Mouse (Mus musculus): ENCODE results near the gene Kcnip1.
A peak's percentile ranks its signal among the peaks of the same experiment; 100 is the strongest.

Gene Kcnip1

DNA sequence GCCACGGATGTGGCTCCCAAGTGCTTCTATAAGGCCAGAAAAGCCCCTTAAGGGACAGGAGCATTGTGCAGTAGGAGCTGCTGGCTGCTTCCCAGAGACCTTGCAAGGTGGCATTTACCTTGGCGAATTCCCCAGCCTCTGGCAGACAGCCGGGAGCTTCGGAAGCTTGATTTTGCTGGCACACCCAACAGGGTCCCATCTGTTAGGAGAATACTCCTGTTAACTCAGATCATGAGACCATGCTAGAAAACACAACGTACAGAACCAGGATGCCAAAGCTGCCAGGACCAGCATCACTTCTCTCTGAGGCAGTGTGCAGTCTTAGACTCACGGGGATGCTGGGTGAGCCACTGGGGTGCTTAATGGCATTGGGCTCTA lies 165.1 kb downstream of the Kcnip1 start:
- DNase-seq (ENCODE audit: low read depth), result no peak

DNA sequence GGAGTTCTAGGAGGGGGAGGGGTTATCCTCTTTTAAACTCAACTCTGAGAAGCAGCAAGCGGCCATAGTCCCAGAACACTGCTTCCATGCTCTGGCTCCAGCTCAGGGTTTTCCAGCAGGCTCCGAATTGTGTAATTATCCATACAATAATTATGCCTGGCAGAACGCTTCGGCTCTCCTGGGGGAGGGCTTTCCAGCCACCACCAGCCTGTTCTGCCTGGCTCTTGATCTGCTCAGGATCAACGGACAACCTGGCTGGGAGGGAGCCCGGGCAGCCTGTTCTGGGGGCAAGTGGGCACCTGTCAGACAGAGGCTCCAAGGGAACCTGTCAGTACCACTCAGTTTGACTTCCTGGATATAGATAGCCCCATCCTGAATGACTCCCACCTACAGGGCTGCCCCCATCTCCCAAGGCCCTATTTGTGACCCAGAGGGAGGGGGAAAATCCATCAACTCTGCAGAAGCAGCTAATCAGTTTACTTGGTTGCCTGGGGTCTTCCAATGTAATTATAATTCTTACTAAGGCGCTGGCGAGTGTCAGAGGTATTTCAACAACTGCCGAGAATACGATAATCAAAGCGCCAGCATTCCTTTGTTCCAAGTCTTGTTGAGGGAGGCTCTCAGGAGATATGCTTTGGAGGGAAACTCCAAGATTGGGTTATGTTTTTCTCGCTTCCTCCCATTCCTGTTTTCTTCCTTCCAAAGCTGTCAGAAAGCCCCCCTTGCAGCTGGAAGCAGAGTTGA lies 165.7 kb downstream of the Kcnip1 start:
- no peak for DNase-seq (ENCODE audit: low read depth)

DNA sequence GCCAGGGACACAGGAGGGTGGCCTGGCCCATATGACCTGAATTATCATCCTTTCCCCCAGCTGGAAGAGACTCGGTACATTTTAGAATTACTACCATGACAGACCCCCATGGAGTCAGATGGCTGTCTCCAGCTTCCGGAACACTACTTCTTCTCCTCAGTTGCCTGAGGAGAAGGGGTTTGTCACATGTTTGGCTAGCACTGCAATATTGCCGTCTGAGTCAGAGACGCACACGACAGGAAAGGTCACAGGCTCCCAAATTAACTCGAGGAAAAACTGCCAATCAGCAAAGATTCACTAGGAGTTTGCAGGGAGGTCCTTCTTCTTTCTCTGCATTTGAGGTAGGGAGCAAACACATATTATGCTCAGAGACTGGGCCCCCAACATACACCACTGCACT lies 168.2 kb downstream of the Kcnip1 start:
- DNase-seq (ENCODE audit: low read depth), result no peak

DNA sequence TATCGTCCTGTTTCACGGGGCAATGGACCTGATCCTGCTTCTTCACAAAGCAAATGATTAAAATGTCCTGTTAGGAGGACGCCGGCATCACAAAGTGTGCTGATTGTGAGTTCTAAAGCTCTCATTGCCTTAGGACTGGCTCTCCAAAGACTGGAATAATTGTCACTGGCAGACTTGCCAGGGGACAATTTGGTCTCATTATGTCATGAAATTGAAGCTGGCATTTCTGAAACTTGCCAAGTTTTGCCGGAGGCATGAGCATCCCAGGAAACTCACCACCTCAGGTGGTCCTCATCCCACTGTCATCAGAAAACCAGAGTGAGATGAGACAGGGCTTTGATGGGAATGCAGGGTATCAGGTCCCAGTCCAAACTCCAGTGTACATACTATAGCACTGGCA lies 171.6 kb downstream of the Kcnip1 start:
- no peak for DNase-seq (ENCODE audit: low read depth)

DNA sequence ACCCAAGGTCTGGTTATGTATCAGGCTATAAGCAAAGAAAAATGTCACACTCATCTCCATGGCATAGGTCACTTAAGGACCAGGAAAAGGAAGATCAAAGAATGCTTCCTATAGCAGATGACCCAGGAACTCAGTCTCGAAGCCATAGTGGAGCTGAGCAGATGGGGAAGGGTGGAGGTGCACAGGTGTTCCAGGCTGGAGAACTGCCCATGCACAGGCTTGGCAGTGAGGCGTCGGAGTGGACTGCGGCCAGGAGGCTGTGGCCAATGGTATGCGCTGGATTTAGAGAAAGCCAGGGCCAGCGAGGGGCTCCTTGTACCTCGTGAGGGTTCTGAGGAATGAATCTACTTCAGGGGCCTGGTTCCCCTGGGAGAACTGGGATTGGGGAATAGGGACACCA lies 172.1 kb downstream of the Kcnip1 start:
- DNase-seq (ENCODE audit: low read depth), result no peak

DNA sequence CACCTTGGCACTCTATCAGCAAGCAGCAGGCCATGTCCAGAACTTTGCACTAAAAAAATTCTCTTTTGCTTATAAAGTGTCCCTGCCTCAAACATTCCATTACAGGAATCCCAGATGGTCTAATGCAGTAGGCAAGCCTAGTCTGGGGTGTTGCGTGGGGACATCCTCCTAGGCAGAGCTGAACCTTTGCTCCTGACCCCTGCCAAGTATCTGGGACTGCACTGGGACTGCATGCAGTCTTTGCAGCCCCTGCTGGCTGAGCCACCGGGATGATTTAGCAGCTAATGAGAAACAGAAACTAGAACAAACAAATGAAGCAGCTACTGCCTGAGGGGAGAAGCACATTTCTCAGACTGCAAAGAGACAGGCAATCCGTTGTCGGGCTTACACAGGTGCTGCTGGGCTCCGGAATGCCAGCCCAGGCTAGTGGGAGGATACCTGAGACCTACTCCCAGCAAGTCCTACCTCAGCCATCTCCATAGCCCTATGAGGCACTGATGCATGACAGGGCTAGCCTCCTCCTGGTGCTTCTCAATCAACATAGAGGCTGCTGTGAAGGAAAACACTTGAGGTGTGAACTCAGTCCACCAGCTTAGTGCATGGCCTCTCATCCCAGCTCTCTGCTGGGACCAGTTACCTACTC lies 174.0 kb downstream of the Kcnip1 start:
- no peak for DNase-seq (ENCODE audit: low read depth)

DNA sequence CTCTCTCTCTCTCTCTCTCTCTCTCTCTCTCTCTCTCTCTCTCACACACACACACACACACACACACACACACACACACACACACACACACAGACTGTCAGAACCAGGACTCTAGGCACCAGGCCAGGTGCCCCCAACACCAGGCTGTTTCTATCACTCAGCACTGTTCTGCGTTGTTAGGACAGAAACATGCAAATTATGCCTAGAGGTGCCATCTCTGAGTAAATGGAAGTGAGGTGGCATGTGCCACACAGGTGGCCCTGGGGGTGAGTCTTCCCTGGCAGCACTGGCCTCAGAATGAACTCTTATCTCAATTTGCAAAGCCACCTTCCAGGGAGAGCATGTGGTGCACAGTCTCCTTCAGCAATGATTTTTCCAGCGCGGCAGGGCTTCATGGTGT lies 176.9 kb downstream of the Kcnip1 start:
- DNase-seq (ENCODE audit: low read depth), result no peak

DNA sequence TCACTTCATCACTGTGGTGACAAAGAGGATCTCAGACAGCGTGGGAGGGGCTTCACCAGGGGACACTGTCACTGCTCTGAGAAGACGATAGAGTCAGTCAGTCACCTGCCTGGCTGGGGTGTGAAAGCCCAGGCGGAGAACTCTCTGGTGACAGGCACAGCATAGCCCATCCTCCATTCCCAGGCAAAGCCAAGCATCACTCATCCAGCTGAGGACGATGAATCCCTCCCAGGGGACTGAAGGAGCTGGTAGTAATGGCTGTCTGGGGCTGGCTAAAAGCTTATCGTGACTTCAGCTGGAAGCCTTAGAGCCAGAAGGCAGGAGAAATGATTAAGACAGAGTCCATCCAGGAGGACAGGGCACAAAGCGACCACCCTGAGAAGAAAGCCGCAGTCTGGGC lies 182.8 kb downstream of the Kcnip1 start:
- DNase-seq (ENCODE audit: low read depth), result no peak

DNA sequence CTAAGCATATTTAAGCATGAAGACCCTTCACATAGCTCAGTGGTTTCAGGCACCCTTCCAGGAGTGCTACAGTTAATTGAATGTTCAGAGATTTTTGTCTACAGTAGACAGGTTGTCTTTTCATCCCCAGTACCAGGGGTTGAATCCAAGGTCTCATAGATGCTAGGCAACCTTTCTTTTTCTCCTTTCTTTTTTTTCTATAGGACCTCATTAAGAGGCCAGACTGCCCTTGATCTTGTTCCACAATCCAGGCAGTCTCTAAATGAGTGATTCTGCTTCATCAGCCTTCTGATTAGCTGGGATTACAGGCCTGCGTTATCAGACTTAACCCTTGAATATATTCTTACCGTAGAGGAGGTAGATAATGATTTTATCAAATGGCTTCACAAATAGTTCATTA lies 189.9 kb downstream of the Kcnip1 start:
- DNase-seq (ENCODE audit: low read depth), result no peak

DNA sequence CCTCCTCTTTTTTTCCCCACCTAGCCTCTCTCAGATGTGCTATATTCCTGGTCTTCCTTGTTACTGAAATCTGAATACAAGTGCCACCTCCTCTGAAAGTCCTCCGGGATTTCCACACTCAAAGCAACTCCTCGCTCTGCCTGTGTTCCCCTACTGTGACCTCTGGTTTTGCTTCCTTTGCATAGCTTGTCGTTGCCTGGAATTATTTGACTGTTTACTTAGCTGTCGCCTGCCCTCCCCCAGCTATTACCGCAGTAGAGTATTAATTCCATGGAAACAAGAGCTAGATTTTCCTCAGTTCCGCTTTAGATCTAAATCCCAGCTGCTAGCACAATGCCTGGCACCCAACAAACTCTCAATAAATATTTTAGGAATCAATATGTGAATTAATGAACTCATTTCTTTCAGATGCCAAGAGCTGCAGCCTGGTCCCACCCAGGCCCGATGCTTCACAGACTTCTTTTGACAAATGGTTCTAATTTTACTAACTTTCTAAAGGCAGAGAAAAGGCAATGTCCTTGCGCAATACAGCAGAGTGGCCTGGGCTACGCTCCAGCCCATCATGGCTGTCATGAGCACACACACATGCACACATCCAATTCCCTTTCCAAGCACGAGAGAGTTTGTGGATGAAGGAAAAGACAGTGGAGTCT lies 192.4 kb downstream of the Kcnip1 start:
- no peak for DNase-seq (ENCODE audit: low read depth)

DNA sequence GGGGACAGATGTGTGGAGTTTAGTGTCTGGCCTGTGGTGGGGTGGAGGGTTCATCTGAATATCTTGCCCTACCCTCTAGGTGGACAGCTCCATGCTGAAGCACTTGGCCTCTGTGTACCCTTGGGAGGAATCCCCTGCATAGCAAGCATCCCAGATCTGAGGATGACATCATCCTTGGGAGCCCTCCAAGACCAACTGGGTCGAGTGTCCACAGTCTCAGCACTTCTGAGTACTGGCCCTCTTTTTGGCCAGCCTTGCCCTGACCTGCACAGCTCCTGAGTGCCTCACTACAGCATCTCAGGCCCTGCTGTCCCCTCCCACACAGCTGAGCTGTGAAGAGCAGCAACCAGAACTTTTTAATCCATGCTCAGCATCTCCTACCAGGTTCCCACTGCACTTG lies 193.0 kb downstream of the Kcnip1 start:
- DNase-seq (ENCODE audit: low read depth), result no peak

DNA sequence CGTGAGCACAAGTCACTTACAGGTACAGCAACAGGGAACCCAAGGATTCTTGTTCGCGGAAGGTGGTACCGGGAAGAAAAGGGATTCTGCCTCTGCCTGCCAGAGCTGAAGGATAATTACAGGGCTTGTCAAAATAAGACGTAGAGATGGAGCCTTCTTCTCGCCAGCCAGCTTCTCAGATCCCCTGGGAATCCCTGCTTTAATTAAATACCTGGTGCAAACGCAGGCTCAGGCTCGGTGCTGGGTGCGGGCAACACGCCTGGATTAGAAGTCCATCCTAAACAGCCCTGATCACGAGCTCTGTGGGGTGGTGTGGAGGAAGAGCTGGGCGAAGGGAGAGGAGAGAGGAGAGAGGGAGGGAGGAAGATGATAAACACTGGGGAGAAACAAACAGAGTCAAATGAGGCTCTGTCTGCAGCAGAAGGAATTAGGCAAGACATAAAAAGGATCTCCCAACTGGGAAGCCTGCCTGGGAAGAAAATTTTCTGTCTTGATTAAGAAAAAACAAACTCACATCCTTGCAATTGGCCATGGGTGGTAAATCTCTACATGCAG lies 194.8 kb downstream of the Kcnip1 start:
- no peak for DNase-seq (ENCODE audit: low read depth)

DNA sequence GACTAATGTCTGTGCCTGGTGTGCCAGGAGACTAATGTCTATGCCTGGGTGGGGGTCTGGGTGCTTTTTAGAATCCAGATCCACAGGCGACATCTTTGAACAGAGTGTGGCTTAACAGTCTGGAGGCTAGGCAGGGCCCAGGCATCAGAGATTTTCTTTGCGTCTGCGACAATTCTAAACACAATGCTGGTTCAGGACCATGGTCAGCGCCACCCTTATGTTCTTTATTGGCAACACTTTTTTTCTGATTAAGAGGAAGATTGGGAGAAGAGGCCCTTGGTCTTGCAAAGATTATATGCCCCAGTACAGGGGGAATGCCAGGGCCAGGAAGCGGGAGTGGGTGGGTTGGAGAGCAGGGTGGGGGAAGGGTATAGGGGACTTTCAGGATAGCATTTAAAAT lies 205.6 kb downstream of the Kcnip1 start:
- peak; percentile 37 for DNase-seq (ENCODE audit: low read depth)

DNA sequence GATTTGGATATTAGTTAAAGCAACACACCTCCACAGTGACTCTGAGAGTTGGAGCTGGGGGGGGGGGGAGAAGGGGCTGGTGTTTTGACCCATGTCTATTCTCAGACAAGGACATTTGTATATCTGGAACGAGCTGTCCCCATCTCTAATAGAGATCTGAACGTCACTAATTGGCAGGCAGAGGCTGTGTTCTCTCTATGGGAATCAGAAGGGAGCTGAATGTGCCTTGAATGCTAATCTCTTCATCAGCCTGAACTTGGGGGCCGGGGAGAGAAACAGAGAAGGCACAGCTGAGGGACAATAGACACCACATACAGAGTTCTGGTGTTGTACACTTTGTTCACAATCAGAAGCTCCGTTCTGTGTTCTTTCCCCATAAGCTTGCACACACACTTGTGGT lies 206.4 kb downstream of the Kcnip1 start:
- no peak for DNase-seq (ENCODE audit: low read depth)

DNA sequence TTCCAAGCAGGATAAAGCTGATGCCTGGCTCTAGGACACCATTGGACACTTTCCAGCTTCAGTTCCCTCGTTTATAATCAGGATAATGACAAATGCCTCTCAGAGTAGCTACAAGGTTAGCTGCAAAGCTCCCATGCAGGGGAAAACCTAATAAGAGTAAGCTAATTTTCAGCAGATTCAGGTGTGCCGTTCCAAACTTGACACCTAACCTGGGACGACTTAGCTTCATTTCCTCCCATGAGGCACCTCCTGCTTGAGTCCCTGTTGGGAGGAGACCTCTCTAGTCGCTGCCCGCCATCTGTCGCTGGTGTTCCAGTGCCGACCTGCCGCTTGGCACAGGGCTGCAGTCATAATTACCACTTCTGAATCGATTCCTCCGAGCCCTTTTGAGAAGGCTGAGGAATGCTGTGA lies 211.4 kb downstream of the Kcnip1 start:
- DNase-seq (ENCODE audit: low read depth), result no peak

DNA sequence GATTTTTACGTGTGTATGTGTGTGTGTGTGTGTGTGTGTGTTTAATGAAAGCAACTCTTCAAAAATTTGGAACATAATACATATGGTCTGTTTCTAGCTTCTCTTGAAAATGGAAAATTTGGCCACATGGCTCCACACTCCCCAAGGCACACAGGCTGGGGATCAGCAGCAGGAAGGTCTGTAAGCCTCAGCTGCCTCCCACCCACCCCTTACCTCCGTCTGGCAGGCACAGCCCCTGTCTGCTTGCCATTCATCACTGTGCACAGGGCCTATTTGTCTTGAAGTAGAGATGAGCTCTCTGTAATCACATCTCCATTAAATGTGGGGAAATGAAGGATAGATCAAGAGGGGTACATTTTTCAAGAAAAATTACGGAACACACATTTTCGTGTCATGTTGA lies 212.7 kb downstream of the Kcnip1 start:
- no peak for DNase-seq (ENCODE audit: low read depth)

DNA sequence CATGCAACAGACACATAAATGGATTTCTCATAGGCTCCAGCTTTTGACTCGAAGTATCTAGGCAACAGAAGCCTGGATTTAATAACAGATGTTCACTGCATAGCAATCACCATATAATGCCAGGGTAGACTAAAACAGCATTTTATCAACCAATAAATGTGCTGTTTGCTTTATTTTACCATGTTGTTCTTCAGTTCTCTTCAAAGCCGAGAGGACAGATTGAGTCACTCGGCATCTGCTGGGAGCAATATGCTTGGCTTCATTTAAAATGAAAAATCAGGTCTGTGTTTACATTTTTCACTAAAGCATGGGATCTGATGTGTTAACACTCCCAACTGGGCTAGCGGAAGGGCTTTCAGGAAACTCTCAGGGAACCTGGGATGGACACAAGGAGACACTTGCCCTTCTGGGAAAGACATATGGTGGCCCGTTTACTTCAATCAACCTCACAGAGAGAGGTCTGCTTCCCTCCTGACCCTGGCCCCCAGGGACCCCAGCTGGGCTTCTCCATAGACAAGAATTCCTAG lies 220.3 kb downstream of the Kcnip1 start:
- DNase-seq (ENCODE audit: low read depth), result no peak

DNA sequence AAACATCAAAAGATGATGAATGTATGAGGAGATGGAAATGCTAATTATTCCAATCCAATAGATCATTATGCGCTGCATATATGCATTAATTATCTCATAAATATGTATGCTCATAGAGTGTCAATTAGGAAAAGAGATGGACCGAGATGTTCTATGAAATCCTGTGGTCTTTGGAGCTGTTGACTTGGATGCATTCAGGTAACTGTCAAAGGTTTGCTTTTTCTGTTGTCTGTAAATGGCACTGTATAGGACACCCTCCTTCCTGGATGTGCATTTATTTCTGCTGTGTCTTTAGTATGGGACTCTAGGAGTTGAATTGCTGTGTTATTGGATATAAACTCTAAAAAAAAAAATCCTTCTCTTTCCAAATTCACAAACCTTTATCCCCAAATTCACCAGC lies 220.9 kb downstream of the Kcnip1 start:
- DNase-seq (ENCODE audit: low read depth), result no peak

DNA sequence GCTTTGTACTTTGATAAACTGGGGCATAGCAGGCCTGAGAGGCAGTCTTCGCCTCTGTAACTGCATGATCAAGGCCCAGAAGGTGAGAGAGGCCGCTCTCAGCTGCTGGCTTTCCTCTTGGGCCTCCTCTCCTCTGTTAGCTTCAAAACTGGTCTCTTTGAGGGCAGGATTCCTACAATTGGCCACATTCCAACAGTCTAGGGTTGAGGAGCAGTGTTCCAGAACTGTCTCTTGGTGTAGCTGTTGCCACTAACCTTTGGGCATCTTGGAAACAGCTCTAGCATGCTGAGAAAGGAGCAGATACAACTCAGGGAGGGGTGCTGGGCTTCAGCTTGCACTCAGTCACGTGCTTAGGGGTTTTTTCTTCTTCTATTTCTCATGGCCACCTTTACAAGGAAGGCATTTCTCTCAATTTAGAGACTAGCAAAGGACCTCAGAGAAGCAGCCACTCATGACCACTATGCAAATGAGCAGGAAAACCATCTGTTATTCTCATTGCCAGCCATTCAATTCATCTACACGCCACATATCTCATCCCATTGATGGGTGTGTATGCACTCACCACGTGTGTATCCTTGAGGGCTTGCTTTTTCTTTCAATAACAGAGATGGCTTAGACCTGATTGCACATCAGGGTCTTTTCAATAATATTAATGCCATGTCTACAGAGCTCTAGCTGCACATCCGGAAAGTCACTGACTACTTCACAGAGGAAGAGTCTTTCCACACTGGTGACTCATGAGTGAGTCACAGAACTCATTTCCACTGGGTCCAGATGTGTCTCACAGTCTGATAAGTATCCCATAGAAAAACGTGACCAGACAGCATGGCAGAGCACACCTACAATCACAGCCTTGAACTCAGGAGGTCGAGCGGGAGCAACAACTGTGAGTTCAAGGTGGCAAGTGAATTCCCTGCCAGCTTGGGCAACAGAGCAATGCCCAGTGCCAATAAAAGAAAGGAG lies 225.7 kb downstream of the Kcnip1 start:
- no peak for DNase-seq (ENCODE audit: low read depth)

DNA sequence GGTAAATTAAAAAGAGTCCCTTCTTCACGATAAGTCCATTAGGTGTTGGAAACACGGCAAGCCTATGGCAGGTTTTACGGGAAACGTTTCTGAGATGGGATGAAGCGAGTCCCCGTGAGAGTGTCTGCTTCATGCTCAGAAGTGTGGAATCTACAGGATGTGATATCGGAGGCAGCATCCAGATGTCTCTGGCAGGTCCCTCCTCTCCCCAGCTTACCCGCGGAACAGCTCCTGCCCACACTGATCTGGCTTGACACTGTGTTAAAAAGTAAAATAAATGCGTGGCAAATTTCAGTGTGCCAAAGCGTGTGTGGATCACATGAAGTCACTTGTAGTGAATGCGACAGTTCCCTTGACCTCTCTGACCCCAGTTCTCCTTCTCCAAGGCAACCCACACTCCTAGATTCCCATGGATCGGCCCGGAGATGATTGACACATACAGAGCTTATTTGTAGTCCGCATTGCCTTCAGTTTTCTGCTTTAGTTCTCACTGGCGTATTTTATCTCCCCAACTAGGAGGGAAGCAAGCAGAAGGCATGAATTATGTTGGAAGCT lies 231.7 kb downstream of the Kcnip1 start:
- DNase-seq (ENCODE audit: low read depth), result no peak

DNA sequence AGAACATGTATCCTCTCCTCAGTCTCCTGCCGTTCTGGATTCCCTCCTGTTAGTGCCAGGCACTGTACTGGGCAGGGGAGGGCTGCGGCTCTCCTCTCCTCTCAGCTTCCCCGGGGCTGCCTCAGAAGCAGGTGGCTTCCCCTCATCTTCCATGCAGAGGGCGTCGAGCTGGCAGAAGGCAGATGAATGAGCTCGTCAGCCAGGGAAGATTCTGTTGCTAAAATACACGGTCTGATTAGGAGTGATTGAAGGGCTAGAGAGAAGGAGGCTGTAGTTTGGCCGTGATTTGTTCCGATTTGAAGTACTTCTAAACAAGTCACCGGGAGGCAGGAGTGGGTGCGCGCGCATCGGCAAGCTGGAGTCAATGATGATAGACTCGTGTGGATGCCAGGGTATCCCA lies 236.3 kb downstream of the Kcnip1 start:
- DNase-seq (ENCODE audit: low read depth), result no peak

All from induced T-regulatory cell, adult 2 months (primary cell).